Comparison of ENCODE assay signal across 9 mouse cellular contexts in genomic region chr10:69371441-69371840, GRCm38 (mm10). TPM values are rescaled to one million over a fixed set of nuclear protein-coding genes. Genes with fewer than 3 reads are reported as not detected.
A peak's percentile ranks its signal among the peaks of the same experiment; 100 is the strongest.
DNase-seq lines count a peak whose midpoint lies in the region; ATAC-seq and TF ChIP-seq lines count a peak whose summit lies in the region.
"Had no signal": no experiment of that assay in that cellular context is flagged by ENCODE, and none has a peak within 500 bp of the region (broad histone marks: within the 10 kb centered on the region; RNA-seq: fewer than 3 reads in every experiment).

No protein-coding gene starts in this region.

- no peak for ATAC-seq in CD4-positive, CD25-positive, alpha-beta regulatory T cell, adult 4 months

- DNase-seq in CD4-positive, CD25-positive, alpha-beta regulatory T cell, adult 2 months (ENCODE audit: low read depth, low spot score), result peak; percentile 57
- peak in 1 of 2 experiments; percentile 58 for DNase-seq in layer of hippocampus, adult 2 months (ENCODE audit: low spot score in 2 of 2)
- DNase-seq in layer of hippocampus, postnatal 14 days (ENCODE audit: low spot score in 2 of 2), result no peak
- DNase-seq in adrenal gland, postnatal 36 days, result peak; percentile 27 to 65
- DNase-seq in forelimb bud, embryonic 11.5 days (ENCODE audit: low read depth, low spot score), result peak; percentile 57
- DNase-seq in lung, postnatal 14 days, result peak; percentile 57
- peak; percentile 13 for DNase-seq in thymus, postnatal 25 days

- no peak overlapping the region for H3K27ac ChIP-seq in layer of hippocampus, adult 2 months
- H3K27ac ChIP-seq: lung, embryonic 15.5 days had no signal

- TF ChIP-seq CTCF in layer of hippocampus, adult 2 months (conservative IDR thresholded peaks at IDR 0.05), result peak; percentile 88

- H3K4me3 ChIP-seq in layer of hippocampus, adult 2 months, result no peak overlapping the region
- H3K4me3 ChIP-seq: lung, embryonic 15.5 days had no signal

RNA-seq across cellular contexts. Expression of gene Cdk1, which starts 18.7 kb away (rescaled TPM):
- 10 to 100 TPM; 17.5 to 18.6 TPM for polyA plus RNA-seq in CD4-positive, CD25-positive, alpha-beta regulatory T cell, adult 4 months (2017; shearing (Covaris generic))
- under 1 TPM; 0.61 to 1.00 TPM for total RNA-seq in layer of hippocampus, adult 2 months (2021)
- 1 to 10 TPM; 2.9 to 3.4 TPM for total RNA-seq in layer of hippocampus, postnatal 14 days (2021)
- total RNA-seq in adrenal gland, postnatal 36 days (2021), result 10 to 100 TPM; 12.6 to 12.9 TPM

RNA-seq across cellular contexts. Expression of gene Ank3, which starts 27.1 kb away (rescaled TPM):
- 1 to 10 TPM; 1.1 to 1.2 TPM for polyA plus RNA-seq in CD4-positive, CD25-positive, alpha-beta regulatory T cell, adult 4 months (2017; shearing (Covaris generic))
- 100 to 1,000 TPM; 474 to 477 TPM for total RNA-seq in layer of hippocampus, adult 2 months (2021)
- 100 to 1,000 TPM; 483 to 533 TPM for total RNA-seq in layer of hippocampus, postnatal 14 days (2021)
- total RNA-seq in adrenal gland, postnatal 36 days (2021), result 10 to 100 TPM; 10.4 to 13.6 TPM

Comparison
In these comparisons a context has a peak if more than half of its experiments do, and no peak if none do; other contexts are left out.
1. DNase-seq: peak in CD4-positive, CD25-positive, alpha-beta regulatory T cell, adult 2 months (single experiment), adrenal gland, postnatal 36 days (2 of 2), forelimb bud, embryonic 11.5 days (single experiment), lung, postnatal 14 days (single experiment) and thymus, postnatal 25 days (single experiment); none in layer of hippocampus, postnatal 14 days (0 of 2).
2. RNA of gene Ank3, which starts 27.1 kb away (total RNA-seq): 483 to 533 TPM in layer of hippocampus, postnatal 14 days and 474 to 477 TPM in layer of hippocampus, adult 2 months; 10.4 to 13.6 TPM in adrenal gland, postnatal 36 days; every median in the first group is over 10 times any median in the second.